Mouse (Mus musculus) midbrain, embryonic 10.5 days (tissue): ENCODE results near the gene Trarg1. TPM values are rescaled to one million over a fixed set of nuclear protein-coding genes. Genes with fewer than 3 reads are reported as not detected.

ENCODE experiments used
- DNase-seq: peaks from one replicate; pipeline ENCODE4 v3.0.0-alpha.2; 2017; ENCODE audit warnings: low spot score
- H3K27ac ChIP-seq: fragments of 300-500 bp; sonication (generic); replicated peaks from 2 replicates; pipeline ENCODE4 v1.5.1; 2016; ENCODE audit warnings: mild to moderate bottlenecking
- H3K27me3 ChIP-seq: fragments of 300-500 bp; sonication (generic); 2 replicates; pipeline ENCODE4 v1.6.1; 2016; ENCODE audit warnings: low read depth, mild to moderate bottlenecking; ENCODE audit not compliant: poor library complexity, severe bottlenecking
- H3K36me3 ChIP-seq: fragments of 300-500 bp; sonication (generic); 2 replicates; pipeline ENCODE4 v1.6.1; 2016; ENCODE audit warnings: mild to moderate bottlenecking, moderate library complexity
- H3K4me1 ChIP-seq: fragments of 300-500 bp; sonication (generic); 2 replicates; pipeline ENCODE4 v1.6.1; 2016
- H3K4me3 ChIP-seq: fragments of 300-500 bp; sonication (generic); 2 replicates; pipeline ENCODE4 v1.5.1; 2016; ENCODE audit warnings: mild to moderate bottlenecking, moderate library complexity
- H3K9me3 ChIP-seq: fragments of 300-500 bp; sonication (generic); replicated peaks from 2 replicates; pipeline ENCODE4 v1.6.1; 2016; ENCODE audit warnings: mild to moderate bottlenecking
- WGBS: fragments of 180-500 bp; shearing (Covaris S2); methylation state at CpG from one replicate; pipeline ENCODE4 v1.1.7; 2016; 5-methylcytosine and 5-hydroxymethylcytosine counted together
- polyA plus RNA-seq: library from polyadenylated mRNA; unstranded; fragments of >200 nt; fragmentation: Nextera tagmentation; extraction: Ambion mirVana; gene quantifications from 2 replicates; pipeline ENCODE4 v1.2.1, GENCODE M21; 2016

The Trarg1 gene
- polyA plus RNA-seq, 1 experiment from 2014 or later, result 0.05 TPM

- Histone ChIP-seq H3K36me3 (no peaks in the 10 kb centered on the region), H3K27ac (no peak overlapping the region), H3K9me3 (no peaks in the 10 kb centered on the region), H3K4me1 (0 out of 2 replicates have a peak, but pooled peaks cover 3% of the 10 kb centered on the region), H3K4me3 (no peak overlapping the region), H3K27me3 (no peaks in the 10 kb centered on the region)
- WGBS, result 60% methylated on average over 4 of the region's 4 CpGs
- DNase-seq, result no peak
Measured at GRCm38 (mm10) chr11:76657450-76657970, 22.1 kb upstream of the Trarg1 start.

GRCm38 (mm10) chr11:76659138-76659930 is 20.3 kb upstream of the Trarg1 start:
- Histone ChIP-seq H3K4me3 (no peak overlapping the region), H3K27ac (no peak overlapping the region), H3K9me3 (no peaks in the 10 kb centered on the region), H3K36me3 (no peaks in the 10 kb centered on the region), H3K4me1 (no peaks in the 10 kb centered on the region), H3K27me3 (peaks cover 16% of the 10 kb centered on the region)
- 86% methylated on average over 14 of the region's 14 CpGs for WGBS
- no peak for DNase-seq

GRCm38 (mm10) chr11:76661790-76662468 is 17.7 kb upstream of the Trarg1 start:
- Histone ChIP-seq H3K36me3 (no peaks in the 10 kb centered on the region), H3K4me1 (peaks cover 10% of the 10 kb centered on the region), H3K27ac (no peak overlapping the region), H3K9me3 (no peaks in the 10 kb centered on the region), H3K27me3 (peaks cover 41% of the 10 kb centered on the region), H3K4me3 (no peak overlapping the region)
- WGBS, result 72% methylated on average over 7 of the region's 7 CpGs
- DNase-seq, result no peak

- DNase-seq, result peak; percentile 31
- peak overlapping the region; percentile 52 for H3K4me3 ChIP-seq
- peaks cover 15% of the 10 kb centered on the region for H3K4me1 ChIP-seq
- 8% methylated on average over 35 of the region's 35 CpGs for WGBS
- peak overlapping the region; percentile 52 for H3K27ac ChIP-seq
- H3K36me3 ChIP-seq, result no peaks in the 10 kb centered on the region
- no peaks in the 10 kb centered on the region for H3K9me3 ChIP-seq
- peaks cover 83% of the 10 kb centered on the region for H3K27me3 ChIP-seq
Measured at GRCm38 (mm10) chr11:76666002-76666649, 13.5 kb upstream of the Trarg1 start.

GRCm38 (mm10) chr11:76667807-76668206 is 11.8 kb upstream of the Trarg1 start:
- peaks cover 100% of the 10 kb centered on the region for H3K27me3 ChIP-seq

GRCm38 (mm10) chr11:76671871-76672475 is 7.6 kb upstream of the Trarg1 start, which contains the start of gene Bhlha9:
TSS of gene Bhlha9 (plus strand) at chr11:76672470.
- Histone ChIP-seq H3K4me3 (peak within 1 kb of the TSS; percentile 52), H3K36me3 (no peaks in the 10 kb centered on the region), H3K4me1 (peaks cover 18% of the 10 kb centered on the region), H3K27me3 (peaks cover 84% of the 10 kb centered on the region), H3K9me3 (no peaks in the 10 kb centered on the region), H3K27ac (no peak within 1 kb of the TSS)
- no peak for DNase-seq
- 61% methylated on average over 15 of the region's 15 CpGs for WGBS

More at GRCm38 (mm10) chr11:76667807-76668206, 11.8 kb upstream of the Trarg1 start:
- Histone ChIP-seq H3K27ac (no peak overlapping the region), H3K4me1 (peaks cover 24% of the 10 kb centered on the region), H3K9me3 (no peaks in the 10 kb centered on the region), H3K36me3 (no peaks in the 10 kb centered on the region), H3K4me3 (no peak overlapping the region)
- DNase-seq, result no peak
- WGBS, result 29% methylated on average over 4 of the region's 4 CpGs

GRCm38 (mm10) chr11:76672561-76673384 is 6.8 kb upstream of the Trarg1 start:
- WGBS, result 3% methylated on average over 64 of the region's 64 CpGs
- H3K27ac ChIP-seq, result no peak overlapping the region
- no peaks in the 10 kb centered on the region for H3K9me3 ChIP-seq
- H3K4me1 ChIP-seq, result peaks cover 13% of the 10 kb centered on the region
- H3K27me3 ChIP-seq, result peaks cover 79% of the 10 kb centered on the region
- H3K36me3 ChIP-seq, result no peaks in the 10 kb centered on the region
- H3K4me3 ChIP-seq, result peak overlapping the region; percentile 52
- peak; percentile 49 for DNase-seq

- H3K36me3 ChIP-seq, result no peaks in the 10 kb centered on the region
- WGBS, result 64% methylated on average over 8 of the region's 8 CpGs
Measured at GRCm38 (mm10) chr11:76674199-76674598, 5.4 kb upstream of the Trarg1 start.

GRCm38 (mm10) chr11:76674704-76675103 is 4.9 kb upstream of the Trarg1 start:
- Histone ChIP-seq H3K27ac (no peak overlapping the region), H3K9me3 (no peaks in the 10 kb centered on the region), H3K4me1 (peaks cover 13% of the 10 kb centered on the region), H3K4me3 (no peak overlapping the region), H3K27me3 (peaks cover 77% of the 10 kb centered on the region), H3K36me3 (no peaks in the 10 kb centered on the region)
- WGBS, result 44% methylated on average over 4 of the region's 4 CpGs
- DNase-seq, result no peak

More at GRCm38 (mm10) chr11:76674199-76674598, 5.4 kb upstream of the Trarg1 start:
- Histone ChIP-seq H3K4me1 (peaks cover 13% of the 10 kb centered on the region), H3K27ac (no peak overlapping the region), H3K9me3 (no peaks in the 10 kb centered on the region), H3K27me3 (peaks cover 77% of the 10 kb centered on the region), H3K4me3 (no peak overlapping the region)
- DNase-seq, result no peak

GRCm38 (mm10) chr11:76685604-76686003 is 6.0 kb downstream of the Trarg1 start:
- WGBS, result 85% methylated on average over 2 of the region's 2 CpGs
- Histone ChIP-seq H3K9me3 (no peaks in the 10 kb centered on the region), H3K4me3 (no peak overlapping the region), H3K27me3 (no peaks in the 10 kb centered on the region), H3K27ac (no peak overlapping the region), H3K36me3 (no peaks in the 10 kb centered on the region), H3K4me1 (no peaks in the 10 kb centered on the region)
- no peak for DNase-seq

GRCm38 (mm10) chr11:76692096-76692495 is 12.5 kb downstream of the Trarg1 start:
- Histone ChIP-seq H3K27me3 (no peaks in the 10 kb centered on the region), H3K4me3 (no peak overlapping the region), H3K4me1 (no peaks in the 10 kb centered on the region), H3K27ac (no peak overlapping the region), H3K9me3 (no peaks in the 10 kb centered on the region), H3K36me3 (no peaks in the 10 kb centered on the region)
- DNase-seq, result no peak
- 76% methylated on average over 3 of the region's 3 CpGs for WGBS
